Mouse (Mus musculus): ENCODE measurements around the gene Prr5l. TPM values are rescaled to one million over a fixed set of nuclear protein-coding genes. Genes with fewer than 3 reads are reported as not detected.

Prr5l gene
- polyA plus RNA-seq, 1 experiment, result 0.06 TPM

DNA sequence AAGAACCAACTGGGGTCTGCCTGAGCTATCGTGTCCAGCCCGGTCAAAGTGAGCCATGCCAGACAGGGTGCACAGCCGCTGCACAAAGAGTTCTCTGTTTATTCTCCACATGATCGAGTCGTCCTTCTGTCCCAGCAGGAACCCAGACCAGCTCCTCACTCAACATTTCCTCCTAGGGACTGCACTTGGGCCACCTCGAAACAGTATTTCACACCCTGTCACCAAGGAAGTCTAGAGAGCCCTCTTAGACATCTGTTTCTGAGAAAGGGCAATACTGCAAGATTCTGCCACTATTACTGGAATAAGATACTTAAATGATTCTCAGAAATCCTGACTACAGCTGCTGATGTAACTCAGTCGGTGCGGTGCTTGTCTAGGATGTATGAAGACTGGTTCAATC is 72.1 kb downstream of the Prr5l start:
- Histone ChIP-seq H3K4me2 (ENCODE audit: low read depth) (no peak overlapping the region), H3K4me3 (no peak overlapping the region), H3K27me3 (ENCODE audit: control insufficient read depth, insufficient read depth, insufficient read length) (no peaks in the 10 kb centered on the region), H3ac (ENCODE audit: control insufficient read depth, insufficient read length) (no peak overlapping the region), H3K79me2 (ENCODE audit: control insufficient read depth, insufficient read depth) (no peaks in the 10 kb centered on the region), H3K36me3 (ENCODE audit: control insufficient read depth, insufficient read depth) (no peaks in the 10 kb centered on the region)
- TF ChIP-seq TCF12 (IDR thresholded peaks at IDR 0.05; ENCODE audit: insufficient read depth, poor library complexity, severe bottlenecking), result no peak
- TF ChIP-seq REST (IDR thresholded peaks at IDR 0.05; ENCODE audit: insufficient read depth, insufficient read length), result no peak
- no peak for TF ChIP-seq TCF3 (IDR thresholded peaks at IDR 0.05; ENCODE audit: insufficient read length, low read depth)
- TF ChIP-seq POLR2AphosphoS2 (IDR thresholded peaks at IDR 0.05; ENCODE audit: insufficient read length, low read depth), result no peak
- no peak for TF ChIP-seq POLR2A (IDR thresholded peaks at IDR 0.05; ENCODE audit: insufficient read length, low read depth)
- TF ChIP-seq CEBPB (IDR thresholded peaks at IDR 0.05; ENCODE audit: insufficient read depth, poor library complexity, severe bottlenecking), result no peak
- no peak for TF ChIP-seq SRF (IDR thresholded peaks at IDR 0.05; ENCODE audit: control insufficient read depth, insufficient read length, low read depth)
- no peak for TF ChIP-seq MAX (IDR thresholded peaks at IDR 0.05; ENCODE audit: low read depth)
- TF ChIP-seq MYOG (IDR thresholded peaks at IDR 0.05; ENCODE audit: control insufficient read depth in 1 of 3, insufficient read depth in 1 of 3, insufficient read length in 2 of 3, low read depth in 2 of 3), result no peak
- no peak for TF ChIP-seq USF1 (IDR thresholded peaks at IDR 0.05; ENCODE audit: low read depth)
- TF ChIP-seq E2F4 (IDR thresholded peaks at IDR 0.05; ENCODE audit: insufficient read depth), result no peak
- no peak for TF ChIP-seq MYOD1 (IDR thresholded peaks at IDR 0.05; ENCODE audit: control insufficient read depth in 1 of 3, insufficient read length in 2 of 3, low read depth in 2 of 3)

DNA sequence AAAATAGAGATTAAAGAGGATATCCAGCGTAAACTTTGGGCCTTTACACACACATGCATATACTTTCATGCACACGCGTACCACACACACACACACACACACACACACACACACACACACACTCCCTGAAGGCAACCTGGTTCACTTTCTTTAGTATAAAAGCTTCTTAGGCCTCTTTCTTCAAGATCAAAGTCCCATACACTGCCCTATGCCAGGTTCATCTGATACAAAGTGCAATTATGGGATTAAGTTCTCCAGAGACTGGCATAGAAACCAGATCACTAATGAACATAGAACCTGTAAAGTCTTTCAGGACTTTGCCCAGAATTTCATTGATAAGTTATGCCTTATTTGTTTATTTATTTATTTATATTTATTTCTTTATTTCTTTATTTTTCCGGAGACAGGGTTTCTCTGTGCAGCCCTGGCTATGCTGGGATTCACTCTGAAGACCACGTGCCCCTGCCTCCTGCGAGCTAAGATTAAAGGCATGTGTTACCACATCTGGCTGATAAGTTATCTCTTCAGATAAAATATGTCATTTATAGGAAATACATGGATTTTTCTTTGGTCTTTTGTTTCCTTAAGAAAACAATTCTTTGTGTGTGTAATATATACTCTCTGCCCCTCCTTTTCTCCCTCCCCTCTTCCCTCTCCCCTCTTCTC is 73.1 kb downstream of the Prr5l start:
- no peak overlapping the region for H3ac ChIP-seq (ENCODE audit: control insufficient read depth, insufficient read length)
- TF ChIP-seq CEBPB (IDR thresholded peaks at IDR 0.05; ENCODE audit: insufficient read depth, poor library complexity, severe bottlenecking) (no peak), MAX (IDR thresholded peaks at IDR 0.05; ENCODE audit: low read depth) (no peak), SRF (IDR thresholded peaks at IDR 0.05; ENCODE audit: control insufficient read depth, insufficient read length, low read depth) (no peak), MYOD1 (IDR thresholded peaks at IDR 0.05; ENCODE audit: control insufficient read depth in 1 of 3, insufficient read length in 2 of 3, low read depth in 2 of 3) (no peak), E2F4 (IDR thresholded peaks at IDR 0.05; ENCODE audit: insufficient read depth) (no peak)
- no peak overlapping the region for H3K4me3 ChIP-seq

DNA sequence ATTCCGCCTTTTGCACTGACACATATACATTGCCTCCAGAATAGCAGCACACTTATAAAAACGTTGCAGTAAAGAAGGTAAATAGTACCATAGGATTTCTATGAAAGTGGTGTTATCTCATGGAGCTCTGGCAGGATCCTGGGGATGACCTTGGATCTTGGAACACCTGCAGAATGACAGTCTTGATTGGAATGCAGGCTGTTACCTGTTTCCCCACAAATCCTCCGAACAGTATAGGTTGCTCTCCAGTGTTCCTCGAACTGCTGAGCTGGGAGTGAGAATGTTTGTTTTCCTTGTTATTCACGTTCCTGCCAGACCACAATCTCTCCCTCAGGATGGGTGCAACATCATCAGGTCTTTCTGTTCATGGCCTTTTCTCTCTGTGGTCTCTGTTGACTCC is 75.1 kb downstream of the Prr5l start:
- no peak for TF ChIP-seq MAX (IDR thresholded peaks at IDR 0.05; ENCODE audit: low read depth)
- no peak for TF ChIP-seq MYOG (IDR thresholded peaks at IDR 0.05; ENCODE audit: control insufficient read depth in 1 of 3, insufficient read depth in 1 of 3, insufficient read length in 2 of 3, low read depth in 2 of 3)
- TF ChIP-seq MYOD1 (IDR thresholded peaks at IDR 0.05; ENCODE audit: control insufficient read depth in 1 of 3, insufficient read length in 2 of 3, low read depth in 2 of 3), result no peak
- no peak for TF ChIP-seq CEBPB (IDR thresholded peaks at IDR 0.05; ENCODE audit: insufficient read depth, poor library complexity, severe bottlenecking)
- TF ChIP-seq SRF (IDR thresholded peaks at IDR 0.05; ENCODE audit: control insufficient read depth, insufficient read length, low read depth), result no peak
- no peak for TF ChIP-seq USF1 (IDR thresholded peaks at IDR 0.05; ENCODE audit: low read depth)
- no peak for TF ChIP-seq TCF12 (IDR thresholded peaks at IDR 0.05; ENCODE audit: insufficient read depth, poor library complexity, severe bottlenecking)
- no peak for TF ChIP-seq POLR2A (IDR thresholded peaks at IDR 0.05; ENCODE audit: insufficient read length, low read depth)
- TF ChIP-seq POLR2AphosphoS2 (IDR thresholded peaks at IDR 0.05; ENCODE audit: insufficient read length, low read depth), result no peak
- TF ChIP-seq TCF3 (IDR thresholded peaks at IDR 0.05; ENCODE audit: insufficient read length, low read depth), result no peak

More for the DNA sequence above, 73.1 kb downstream of the Prr5l start:
- Histone ChIP-seq H3K79me2 (ENCODE audit: control insufficient read depth, insufficient read depth) (no peaks in the 10 kb centered on the region), H3K4me2 (ENCODE audit: low read depth) (no peak overlapping the region), H3K27me3 (ENCODE audit: control insufficient read depth, insufficient read depth, insufficient read length) (no peaks in the 10 kb centered on the region), H3K36me3 (ENCODE audit: control insufficient read depth, insufficient read depth) (no peaks in the 10 kb centered on the region)

DNA sequence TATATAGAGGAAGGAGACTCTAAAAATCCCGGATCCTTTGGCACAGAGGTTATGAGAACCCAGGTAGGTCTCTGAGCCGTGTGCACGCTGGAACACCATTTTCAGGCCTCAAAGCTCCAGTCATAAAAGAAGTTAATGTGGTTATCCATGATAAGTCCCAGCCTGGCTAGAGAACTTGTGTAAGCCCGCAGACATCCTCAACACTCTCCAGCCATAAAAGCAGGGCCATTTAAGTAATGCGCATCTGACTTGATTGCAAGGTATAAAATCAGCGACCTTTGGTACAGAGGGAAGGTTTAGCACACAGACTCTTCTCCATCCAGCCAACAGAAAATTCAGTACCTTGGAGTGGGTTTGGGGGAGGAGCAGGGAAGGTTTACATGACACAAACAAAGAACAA is 80.6 kb downstream of the Prr5l start:
- no peak overlapping the region for H3K4me3 ChIP-seq
- no peaks in the 10 kb centered on the region for H3K36me3 ChIP-seq (ENCODE audit: control insufficient read depth, insufficient read depth)
- H3K4me2 ChIP-seq (ENCODE audit: low read depth), result no peak overlapping the region
- no peak overlapping the region for H3ac ChIP-seq (ENCODE audit: control insufficient read depth, insufficient read length)
- no peaks in the 10 kb centered on the region for H3K27me3 ChIP-seq (ENCODE audit: control insufficient read depth, insufficient read depth, insufficient read length)
- no peaks in the 10 kb centered on the region for H3K79me2 ChIP-seq (ENCODE audit: control insufficient read depth, insufficient read depth)
- TF ChIP-seq USF1 (IDR thresholded peaks at IDR 0.05; ENCODE audit: low read depth) (no peak), TCF3 (IDR thresholded peaks at IDR 0.05; ENCODE audit: insufficient read length, low read depth) (no peak), E2F4 (IDR thresholded peaks at IDR 0.05; ENCODE audit: insufficient read depth) (no peak), POLR2AphosphoS2 (IDR thresholded peaks at IDR 0.05; ENCODE audit: insufficient read length, low read depth) (no peak), SRF (IDR thresholded peaks at IDR 0.05; ENCODE audit: control insufficient read depth, insufficient read length, low read depth) (no peak), MYOG (IDR thresholded peaks at IDR 0.05; ENCODE audit: control insufficient read depth in 1 of 3, insufficient read depth in 1 of 3, insufficient read length in 2 of 3, low read depth in 2 of 3) (no peak), POLR2A (IDR thresholded peaks at IDR 0.05; ENCODE audit: insufficient read length, low read depth) (no peak), CEBPB (IDR thresholded peaks at IDR 0.05; ENCODE audit: insufficient read depth, poor library complexity, severe bottlenecking) (no peak), REST (IDR thresholded peaks at IDR 0.05; ENCODE audit: insufficient read depth, insufficient read length) (no peak), TCF12 (IDR thresholded peaks at IDR 0.05; ENCODE audit: insufficient read depth, poor library complexity, severe bottlenecking) (no peak)

More for the DNA sequence above, 75.1 kb downstream of the Prr5l start:
- Histone ChIP-seq H3K27me3 (ENCODE audit: control insufficient read depth, insufficient read depth, insufficient read length) (no peaks in the 10 kb centered on the region), H3K79me2 (ENCODE audit: control insufficient read depth, insufficient read depth) (no peaks in the 10 kb centered on the region), H3K4me3 (no peak overlapping the region), H3K4me2 (ENCODE audit: low read depth) (no peak overlapping the region), H3ac (ENCODE audit: control insufficient read depth, insufficient read length) (no peak overlapping the region), H3K36me3 (ENCODE audit: control insufficient read depth, insufficient read depth) (no peaks in the 10 kb centered on the region)

DNA sequence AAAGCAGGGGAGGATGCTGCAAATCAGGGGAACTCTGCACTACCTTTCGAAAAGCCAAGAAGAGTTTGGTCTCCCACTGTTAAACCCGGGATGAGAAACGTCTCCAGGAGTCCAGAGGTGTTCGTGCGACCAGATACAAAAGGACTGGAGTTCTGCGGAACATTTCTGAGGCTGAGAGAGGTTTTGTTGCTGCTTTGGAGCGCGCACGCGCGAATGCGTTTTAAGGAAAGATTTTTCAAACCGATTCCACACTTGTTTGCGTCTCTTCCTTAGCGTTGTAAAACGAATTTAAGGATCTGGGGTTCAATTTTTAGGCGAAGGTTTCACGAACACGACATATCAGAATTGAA is 85.0 kb downstream of the Prr5l start:
- no peaks in the 10 kb centered on the region for H3K79me2 ChIP-seq (ENCODE audit: control insufficient read depth, insufficient read depth)
- no peak overlapping the region for H3ac ChIP-seq (ENCODE audit: control insufficient read depth, insufficient read length)
- no peaks in the 10 kb centered on the region for H3K27me3 ChIP-seq (ENCODE audit: control insufficient read depth, insufficient read depth, insufficient read length)
- H3K36me3 ChIP-seq (ENCODE audit: control insufficient read depth, insufficient read depth), result no peaks in the 10 kb centered on the region
- peak overlapping the region; percentile 20 for H3K4me3 ChIP-seq
- peak overlapping the region; percentile 71 for H3K4me2 ChIP-seq (ENCODE audit: low read depth)
- TF ChIP-seq TCF12 (IDR thresholded peaks at IDR 0.05; ENCODE audit: insufficient read depth, poor library complexity, severe bottlenecking) (no peak), POLR2AphosphoS2 (IDR thresholded peaks at IDR 0.05; ENCODE audit: insufficient read length, low read depth) (no peak), MYOD1 (IDR thresholded peaks at IDR 0.05; ENCODE audit: control insufficient read depth in 1 of 3, insufficient read length in 2 of 3, low read depth in 2 of 3) (no peak), CEBPB (IDR thresholded peaks at IDR 0.05; ENCODE audit: insufficient read depth, poor library complexity, severe bottlenecking) (no peak), MAX (IDR thresholded peaks at IDR 0.05; ENCODE audit: low read depth) (no peak), POLR2A (IDR thresholded peaks at IDR 0.05; ENCODE audit: insufficient read length, low read depth) (no peak), SRF (IDR thresholded peaks at IDR 0.05; ENCODE audit: control insufficient read depth, insufficient read length, low read depth) (no peak), E2F4 (IDR thresholded peaks at IDR 0.05; ENCODE audit: insufficient read depth) (no peak), TCF3 (IDR thresholded peaks at IDR 0.05; ENCODE audit: insufficient read length, low read depth) (no peak), REST (IDR thresholded peaks at IDR 0.05; ENCODE audit: insufficient read depth, insufficient read length) (no peak), MYOG (IDR thresholded peaks at IDR 0.05; ENCODE audit: control insufficient read depth in 1 of 3, insufficient read depth in 1 of 3, insufficient read length in 2 of 3, low read depth in 2 of 3) (no peak), USF1 (IDR thresholded peaks at IDR 0.05; ENCODE audit: low read depth) (no peak)
